Mouse (Mus musculus) heart, adult 2 months (tissue): ENCODE results near the gene Golga1. TPM values are rescaled to one million over a fixed set of nuclear protein-coding genes. Genes with fewer than 3 reads are reported as not detected.

Experiments
- DNase-seq, 2 experiments: peaks; one replicate each; pipeline ENCODE4 v3.0.0; 2021
- H3K27ac ChIP-seq: fragments of 200-600 bp; 2 replicates; pipeline ENCODE4 v1.8.1; 2022
- H3K27me3 ChIP-seq: fragments of 200-500 bp; 2 replicates; pipeline ENCODE4 v1.6.1; 2012; ENCODE audit warnings: mild to moderate bottlenecking, low read length, inconsistent platforms, mixed read lengths; ENCODE audit not compliant: control insufficient read depth, insufficient read depth
- H3K36me3 ChIP-seq: fragments of 200-500 bp; 2 replicates; pipeline ENCODE4 v1.6.1; 2012; ENCODE audit warnings: low read length, inconsistent platforms; ENCODE audit not compliant: control insufficient read depth, insufficient read depth
- H3K4me1 ChIP-seq: fragments of 200-500 bp; 2 replicates; pipeline ENCODE4 v1.6.1; 2011; ENCODE audit warnings: low read length; ENCODE audit not compliant: control insufficient read depth, insufficient read depth
- H3K4me3 ChIP-seq: fragments of 200-600 bp; 2 replicates; pipeline ENCODE4 v1.8.1; 2022
- H3K79me2 ChIP-seq: fragments of 200-500 bp; replicated peaks from 2 replicates; pipeline ENCODE4 v1.6.1; 2012; ENCODE audit warnings: mild to moderate bottlenecking, inconsistent platforms, low read length, moderate library complexity, mixed read lengths; ENCODE audit not compliant: control insufficient read depth, insufficient read depth
- H3K9ac ChIP-seq: fragments of 200-500 bp; 2 replicates; pipeline ENCODE4 v1.6.1; 2012; ENCODE audit warnings: low read depth, mild to moderate bottlenecking, control low read depth, inconsistent platforms, low read length, mixed read lengths
- CTCF ChIP-seq: fragments of 200-600 bp; IDR thresholded peaks from 2 replicates; pipeline ENCODE4 v1.8.1; 2022; ENCODE audit warnings: antibody characterized with exemption, mild to moderate bottlenecking, moderate library complexity
- EP300 ChIP-seq: fragments of 200-500 bp; IDR thresholded peaks from 2 replicates; pipeline ENCODE4 v1.6.1; 2011; ENCODE audit warnings: low read depth, low read length, control low read depth; ENCODE audit not compliant: insufficient read depth
- POLR2A ChIP-seq: fragments of 200-500 bp; IDR thresholded peaks from 2 replicates; pipeline ENCODE4 v1.6.1; 2011; ENCODE audit warnings: mild to moderate bottlenecking, low read depth, low read length, control low read depth; ENCODE audit not compliant: insufficient read depth
- WGBS: fragments of 180-500 bp; shearing (Covaris S2); methylation state at CpG from one replicate; pipeline ENCODE4 v1.1.7; 2018; 5-methylcytosine and 5-hydroxymethylcytosine counted together
- intact Hi-C: fragments of 180-260 bp; cut with DNase I; formaldehyde crosslinking; loops from one replicate; pipeline ENCODE4 v1.15.1; 2025
- polyA plus RNA-seq: library from polyadenylated mRNA; depleted of rRNA; stranded (reverse); fragments of >200 nt; gene quantifications from 2 replicates; pipeline ENCODE4 v1.2.3, GENCODE M21; 2012
- total RNA-seq, 2 experiments: library from RNA; stranded (reverse); gene quantifications; 2 replicates each; pipeline ENCODE4 v1.2.3; 2021

Gene Golga1
- total and polyA plus RNA-seq, 3 experiments, result 7.6 to 14.0 (median 13.4) TPM

DNA sequence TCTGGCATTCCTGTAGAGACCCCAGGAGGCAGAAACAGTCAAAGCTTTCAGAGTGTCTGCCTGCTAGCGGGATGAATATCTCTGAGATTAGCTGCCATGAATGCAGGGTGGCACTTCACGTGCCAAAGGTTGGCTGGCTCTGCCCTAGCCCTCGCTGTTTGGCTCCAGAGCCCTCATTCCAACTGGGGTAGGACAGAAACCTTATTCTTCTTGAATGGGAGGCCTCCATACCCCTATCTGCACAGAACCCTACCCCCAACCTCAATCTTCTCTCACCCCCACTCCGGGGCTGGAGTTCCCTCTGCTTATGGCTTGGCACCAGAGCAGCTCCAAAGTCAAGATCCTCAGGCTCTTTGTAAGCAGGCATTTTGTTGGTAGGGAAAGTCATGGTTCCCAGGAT is 87.5 kb downstream of the Golga1 start:
- H3K27me3 ChIP-seq, result no peaks in the 10 kb centered on the region; the same call in 1 of the 2 replicates
- no peaks in the 10 kb centered on the region for H3K79me2 ChIP-seq
- no peak overlapping the region for H3K27ac ChIP-seq
- intact Hi-C loops, result no loop called here
- H3K4me3 ChIP-seq, result no peak overlapping the region
- no peaks in the 10 kb centered on the region for H3K36me3 ChIP-seq
- WGBS, result 49% methylated on average over 4 of the region's 4 CpGs
- no peak overlapping the region for H3K9ac ChIP-seq
- H3K4me1 ChIP-seq, result no peaks in the 10 kb centered on the region
- no peak for TF ChIP-seq CTCF
- no peak for TF ChIP-seq POLR2A
- TF ChIP-seq EP300, result no peak
- no peak for DNase-seq

DNA sequence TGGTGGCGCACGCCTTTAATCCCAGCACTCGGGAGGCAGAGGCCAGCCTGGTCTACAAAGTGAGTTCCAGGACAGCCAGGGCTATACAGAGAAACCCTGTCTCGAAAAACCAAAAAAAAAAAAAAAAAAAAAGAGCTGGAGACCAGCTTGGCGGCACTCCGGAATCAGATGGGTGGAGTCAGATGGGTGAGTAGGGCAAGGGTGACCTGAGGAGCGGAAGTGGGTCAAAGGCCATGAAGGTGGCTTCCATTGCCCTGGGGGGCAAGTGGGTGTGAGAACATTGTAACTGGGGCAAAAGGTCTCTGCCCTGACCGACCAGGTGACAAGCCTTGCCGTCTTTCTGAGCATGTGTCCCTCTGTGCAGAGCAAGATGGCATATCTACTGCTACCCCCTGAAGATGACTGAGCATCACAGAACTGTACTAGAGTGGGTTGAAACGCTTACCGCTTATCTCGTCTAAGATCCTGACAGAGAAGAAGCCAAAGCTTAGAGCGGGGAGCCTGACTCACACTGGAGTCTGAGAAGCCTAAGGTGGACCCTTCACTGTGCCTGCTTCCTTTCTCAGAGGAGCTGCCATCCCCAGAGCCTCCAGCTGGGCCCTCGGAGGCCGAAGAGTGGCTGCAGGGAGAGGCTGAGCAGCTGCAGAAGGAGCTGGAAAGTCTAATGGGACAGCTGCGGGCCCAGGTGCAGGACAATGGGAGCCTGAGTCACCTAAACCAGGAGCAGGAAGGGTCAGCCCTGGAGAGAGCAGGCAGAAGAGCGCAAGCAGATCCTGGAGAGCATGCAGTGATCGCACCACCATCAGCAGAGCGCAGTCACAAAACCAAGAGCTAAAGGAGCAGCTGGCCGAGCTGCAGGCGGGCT is 89.2 kb downstream of the Golga1 start:
- intact Hi-C loops, result no loop called here

DNA sequence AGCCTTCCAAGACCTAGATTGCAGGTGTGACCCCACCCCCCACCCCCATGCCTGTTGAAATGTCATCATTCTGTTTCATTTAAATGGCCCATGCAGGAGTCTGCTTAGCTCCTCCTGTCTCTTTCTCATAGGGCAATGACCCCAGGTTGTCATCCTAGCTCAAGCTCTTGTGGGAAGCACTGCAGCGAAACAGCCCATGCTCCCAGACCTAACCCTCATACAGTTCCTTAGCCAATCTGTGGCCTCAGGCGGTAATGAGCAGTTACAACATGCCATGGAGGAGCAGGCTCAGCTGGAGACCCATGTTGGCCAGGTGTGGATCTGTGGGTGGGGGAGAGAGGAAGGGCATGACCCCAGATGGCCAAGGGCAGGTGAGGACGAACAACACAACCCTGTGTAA is 90.2 kb downstream of the Golga1 start:
- Histone ChIP-seq H3K36me3 (no peaks in the 10 kb centered on the region), H3K9ac (no peak overlapping the region), H3K27ac (no peak overlapping the region), H3K4me3 (no peak overlapping the region), H3K27me3 (no peaks in the 10 kb centered on the region; the same call in 1 of the 2 replicates), H3K4me1 (no peaks in the 10 kb centered on the region), H3K79me2 (no peaks in the 10 kb centered on the region)
- DNase-seq, result no peak
- TF ChIP-seq EP300, result no peak
- TF ChIP-seq CTCF, result no peak
- TF ChIP-seq POLR2A, result no peak
- 84% methylated on average over 3 of the region's 3 CpGs for WGBS
- intact Hi-C loops, result no loop called here

More for the DNA sequence above, 89.2 kb downstream of the Golga1 start:
- TF ChIP-seq EP300 (no peak), CTCF (no peak), POLR2A (no peak)
- no peaks in the 10 kb centered on the region for H3K4me1 ChIP-seq
- 82% methylated on average over 21 of the region's 21 CpGs for WGBS
- no peak overlapping the region for H3K27ac ChIP-seq
- H3K4me3 ChIP-seq, result no peak overlapping the region
- no peaks in the 10 kb centered on the region for H3K79me2 ChIP-seq
- DNase-seq, result no peak
- no peaks in the 10 kb centered on the region for H3K36me3 ChIP-seq
- H3K27me3 ChIP-seq, result no peaks in the 10 kb centered on the region; the same call in 1 of the 2 replicates
- H3K9ac ChIP-seq, result no peak overlapping the region

DNA sequence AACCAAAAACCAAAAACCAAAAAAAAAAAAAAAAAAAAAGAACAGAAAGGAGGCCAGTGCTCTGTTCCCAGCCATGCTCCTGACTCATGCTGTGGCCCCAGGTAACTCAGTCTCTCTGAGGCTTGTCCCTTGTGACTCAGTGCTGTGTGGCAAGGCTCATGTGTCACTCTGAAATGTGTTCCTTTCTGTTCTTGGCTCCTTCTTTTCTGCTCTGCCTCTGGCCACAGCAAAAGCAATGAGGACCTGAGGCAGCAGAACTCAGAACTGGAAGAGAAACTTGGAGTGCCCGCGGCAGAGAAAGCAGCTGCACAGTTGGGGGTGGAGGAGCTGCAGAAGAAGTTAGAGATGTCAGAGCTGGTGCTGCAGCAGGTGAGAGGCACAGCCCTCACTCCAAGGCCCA is 91.2 kb downstream of the Golga1 start:
- Histone ChIP-seq H3K4me1 (no peaks in the 10 kb centered on the region), H3K27ac (no peak overlapping the region), H3K4me3 (no peak overlapping the region), H3K9ac (no peak overlapping the region), H3K27me3 (no peaks in the 10 kb centered on the region; the same call in 1 of the 2 replicates), H3K36me3 (no peaks in the 10 kb centered on the region), H3K79me2 (no peaks in the 10 kb centered on the region)
- intact Hi-C loops, result no loop called here
- DNase-seq, result no peak
- 50% methylated on average over 2 of the region's 2 CpGs for WGBS
- TF ChIP-seq POLR2A, result no peak
- TF ChIP-seq CTCF, result no peak
- no peak for TF ChIP-seq EP300

DNA sequence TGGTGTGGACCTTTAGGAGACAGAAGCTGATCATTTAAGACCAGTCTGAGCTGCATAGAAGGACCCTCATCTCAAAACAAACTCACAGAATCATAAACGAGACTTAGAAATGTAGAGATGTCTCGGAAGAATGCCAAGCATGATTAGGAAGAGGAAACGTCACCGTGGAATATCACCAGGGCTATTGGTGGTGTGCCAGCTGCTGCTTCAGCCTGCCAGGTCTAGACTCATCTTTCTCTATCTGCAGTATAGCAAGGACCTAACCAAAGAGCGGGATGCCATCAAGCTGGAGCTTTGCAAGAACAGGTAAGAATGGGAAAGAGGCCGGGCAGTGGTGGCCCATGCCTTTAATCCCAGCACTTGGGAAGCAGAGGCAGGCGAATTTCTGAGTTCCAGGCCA is 91.6 kb downstream of the Golga1 start:
- no peaks in the 10 kb centered on the region for H3K4me1 ChIP-seq
- H3K79me2 ChIP-seq, result no peaks in the 10 kb centered on the region
- TF ChIP-seq CTCF (no peak), EP300 (no peak), POLR2A (no peak)
- H3K4me3 ChIP-seq, result no peak overlapping the region
- no peaks in the 10 kb centered on the region; the same call in 1 of the 2 replicates for H3K27me3 ChIP-seq
- no peaks in the 10 kb centered on the region for H3K36me3 ChIP-seq
- WGBS, result 53% methylated on average over 7 of the region's 7 CpGs
- H3K9ac ChIP-seq, result no peak overlapping the region
- no peak overlapping the region for H3K27ac ChIP-seq
- DNase-seq, result no peak
- intact Hi-C loops, result no loop called here

DNA sequence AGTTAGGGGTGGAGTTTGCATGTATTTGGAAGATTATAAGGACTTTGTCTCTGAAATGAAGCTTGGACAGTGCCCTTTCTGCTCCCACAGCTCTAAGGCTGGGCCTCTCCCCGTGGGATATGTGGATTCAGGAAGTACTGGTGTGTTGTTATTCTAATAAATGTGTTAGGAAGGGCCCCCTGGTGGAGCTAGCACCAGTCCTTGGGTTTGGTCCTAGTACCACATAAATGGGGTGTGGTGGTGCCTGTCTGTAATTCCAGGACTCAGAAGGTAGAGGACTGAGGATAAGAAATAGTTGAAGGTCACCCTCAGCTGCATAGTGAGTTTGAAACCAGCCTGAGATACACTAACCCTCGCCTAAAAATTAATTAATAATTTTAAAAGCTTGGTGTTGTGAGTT is 92.1 kb downstream of the Golga1 start:
- H3K9ac ChIP-seq, result no peak overlapping the region
- H3K4me3 ChIP-seq, result no peak overlapping the region
- H3K27ac ChIP-seq, result no peak overlapping the region
- no peaks in the 10 kb centered on the region for H3K79me2 ChIP-seq
- WGBS, result 35% methylated on average over 2 of the region's 2 CpGs
- TF ChIP-seq EP300 (no peak), CTCF (peak; percentile 35), POLR2A (no peak)
- DNase-seq, result no peak
- no peaks in the 10 kb centered on the region for H3K4me1 ChIP-seq
- no peaks in the 10 kb centered on the region for H3K36me3 ChIP-seq
- intact Hi-C loops, result no loop called here
- H3K27me3 ChIP-seq, result no peaks in the 10 kb centered on the region; the same call in 1 of the 2 replicates
